Mouse (Mus musculus) limb, embryonic 12.5 days (tissue): ENCODE results near the gene Vtcn1. TPM values are rescaled to one million over a fixed set of nuclear protein-coding genes. Genes with fewer than 3 reads are reported as not detected.
A peak's percentile ranks its signal among the peaks of the same experiment; 100 is the strongest.

Experiments
- ATAC-seq: fragments of 200-750 bp; cut with Nextera tagmentation; 2 replicates; pipeline ENCODE4 v1.8.0; 2017; ENCODE audit warnings: low read depth, moderate TSS enrichment; ENCODE audit not compliant: insufficient number of reproducible peaks, insufficient read depth, low FRiP score, low TSS enrichment
- H3K27ac ChIP-seq: fragments of 300-500 bp; sonication (generic); 2 replicates; pipeline ENCODE4 v1.5.1; 2016; ENCODE audit warnings: mild to moderate bottlenecking, moderate library complexity
- H3K27me3 ChIP-seq: fragments of 300-500 bp; sonication (generic); 2 replicates; pipeline ENCODE4 v1.6.1; 2016; ENCODE audit warnings: mild to moderate bottlenecking, moderate library complexity
- H3K36me3 ChIP-seq: fragments of 300-500 bp; sonication (generic); 2 replicates; pipeline ENCODE4 v1.6.1; 2016; ENCODE audit warnings: mild to moderate bottlenecking, moderate library complexity
- H3K4me1 ChIP-seq: fragments of 300-500 bp; sonication (generic); replicated peaks from 2 replicates; pipeline ENCODE4 v1.6.1; 2016
- H3K4me2 ChIP-seq: fragments of 300-500 bp; sonication (generic); 2 replicates; pipeline ENCODE4 v1.6.1; 2016; ENCODE audit warnings: mild to moderate bottlenecking, moderate library complexity
- H3K4me3 ChIP-seq: fragments of 300-500 bp; sonication (generic); replicated peaks from 2 replicates; pipeline ENCODE4 v1.5.1; 2016; ENCODE audit warnings: mild to moderate bottlenecking
- H3K9ac ChIP-seq: fragments of 300-500 bp; sonication (generic); replicated peaks from 2 replicates; pipeline ENCODE4 v1.6.1; 2016; ENCODE audit warnings: mild to moderate bottlenecking, moderate library complexity
- H3K9me3 ChIP-seq: fragments of 300-500 bp; sonication (generic); 2 replicates; pipeline ENCODE4 v1.6.1; 2016; ENCODE audit warnings: mild to moderate bottlenecking, moderate library complexity
- WGBS: fragments of 180-500 bp; shearing (Covaris S2); methylation state at CpG from one replicate; pipeline ENCODE4 v1.1.7; 2016; 5-methylcytosine and 5-hydroxymethylcytosine counted together
- polyA plus RNA-seq: library from polyadenylated mRNA; unstranded; fragments of >200 nt; fragmentation: Nextera tagmentation; extraction: Ambion mirVana; gene quantifications from 2 replicates; pipeline ENCODE4 v1.2.1, GENCODE M21; 2016

Vtcn1 gene
- polyA plus RNA-seq, 1 experiment from 2014 or later, result not detected

DNA sequence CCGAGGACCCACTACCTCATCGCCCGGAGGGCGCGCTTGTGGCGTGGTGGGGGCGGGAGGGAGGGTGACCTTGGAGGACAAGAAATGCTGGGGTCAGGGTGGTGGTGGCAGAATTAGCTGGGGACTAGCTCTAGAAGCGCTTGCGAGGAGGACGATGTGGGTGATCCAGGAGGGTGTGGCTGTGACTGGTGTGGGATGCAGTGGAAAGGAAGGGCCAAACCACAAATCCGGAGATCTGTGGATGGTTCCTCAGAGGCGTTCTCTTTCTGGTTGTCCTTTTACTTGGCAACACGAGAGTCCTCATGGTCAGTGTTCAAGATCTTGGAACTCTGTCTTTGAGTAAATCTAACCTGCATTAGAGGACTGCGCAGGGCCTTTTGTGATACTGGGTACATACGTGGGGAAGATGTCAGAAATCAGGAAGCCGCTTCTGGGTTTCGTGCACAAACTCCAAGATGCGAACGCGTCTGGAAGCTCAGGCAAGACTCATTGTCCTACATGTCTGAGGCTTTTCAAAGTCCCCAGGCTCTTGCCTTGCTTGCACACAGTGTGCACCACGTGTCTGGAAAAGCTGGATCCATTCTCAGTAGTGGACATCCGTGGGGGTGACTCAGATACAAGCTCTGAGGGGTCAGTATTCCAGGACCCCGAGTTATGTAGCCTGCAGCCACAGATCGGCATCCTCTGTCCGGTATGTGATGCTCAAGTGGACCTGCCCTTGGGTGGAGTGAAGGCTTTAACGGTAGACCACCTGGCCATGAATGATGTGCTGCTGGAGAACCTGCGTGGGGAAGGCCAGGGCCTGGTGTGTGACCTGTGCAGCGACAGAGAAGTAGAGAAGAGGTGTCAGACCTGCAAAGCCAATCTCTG lies 97.5 kb downstream of the Vtcn1 start:
- Histone ChIP-seq H3K9ac (peak overlapping the region; percentile 76), H3K36me3 (peaks cover 7% of the 10 kb centered on the region), H3K4me3 (peak overlapping the region; percentile 62), H3K27me3 (no peaks in the 10 kb centered on the region), H3K27ac (peak overlapping the region; percentile 78; the same call in 1 of the 2 replicates), H3K4me2 (peak overlapping the region; percentile 60), H3K4me1 (peaks cover 41% of the 10 kb centered on the region), H3K9me3 (no peaks in the 10 kb centered on the region)
- ATAC-seq, result peak; percentile 24
- 39% methylated on average over 28 of the region's 28 CpGs for WGBS

DNA sequence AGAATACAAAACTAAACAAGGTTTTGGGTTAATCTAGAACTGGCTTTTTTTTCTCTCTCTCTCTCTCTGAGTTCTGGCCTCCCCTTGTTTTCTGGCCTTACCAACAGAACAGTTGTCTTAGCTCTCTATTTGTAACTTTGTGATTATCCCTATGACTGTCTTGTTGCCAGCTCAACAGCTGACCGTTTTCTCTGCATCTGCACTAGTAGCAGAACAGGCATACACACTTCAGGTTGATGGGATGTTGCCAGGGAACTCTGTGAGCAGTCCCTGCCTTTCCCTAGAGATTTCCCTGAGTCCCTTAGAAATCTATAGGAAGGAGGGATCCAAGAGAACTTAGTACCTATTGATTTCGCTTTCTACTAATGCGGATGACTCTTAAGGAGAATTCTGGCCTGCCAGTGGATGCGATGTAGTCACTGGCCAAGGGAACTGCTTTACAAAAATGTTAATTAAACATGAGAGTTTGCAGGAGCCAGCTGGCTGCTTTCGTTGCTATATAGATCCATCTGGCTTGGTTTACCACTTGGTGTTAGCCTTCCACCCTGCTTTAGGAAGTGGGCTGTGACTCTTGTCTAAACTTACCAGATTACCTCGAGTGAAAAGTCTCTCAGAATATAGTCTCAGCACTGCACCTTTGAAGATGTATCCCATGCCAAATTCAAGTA lies 98.9 kb downstream of the Vtcn1 start:
- WGBS, result 72% methylated on average over 6 of the region's 6 CpGs
- H3K4me2 ChIP-seq, result no peak overlapping the region
- no peaks in the 10 kb centered on the region for H3K27me3 ChIP-seq
- H3K4me1 ChIP-seq, result peaks cover 41% of the 10 kb centered on the region
- no peak overlapping the region for H3K27ac ChIP-seq
- peaks cover 21% of the 10 kb centered on the region for H3K36me3 ChIP-seq
- no peak overlapping the region for H3K9ac ChIP-seq
- no peak overlapping the region for H3K4me3 ChIP-seq
- no peaks in the 10 kb centered on the region for H3K9me3 ChIP-seq
- ATAC-seq, result no peak

GRCm38 (mm10) chr3:100925176-100925575 lies 99.9 kb downstream of the Vtcn1 start:
- Histone ChIP-seq H3K27me3 (no peaks in the 10 kb centered on the region), H3K9me3 (no peaks in the 10 kb centered on the region), H3K9ac (no peak overlapping the region), H3K4me3 (no peak overlapping the region), H3K36me3 (peaks cover 30% of the 10 kb centered on the region), H3K27ac (no peak overlapping the region; the same call in 1 of the 2 replicates), H3K4me2 (peak overlapping the region; percentile 8; the same call in 1 of the 2 replicates), H3K4me1 (peaks cover 41% of the 10 kb centered on the region)
- WGBS, result 51% methylated on average over 16 of the region's 16 CpGs
- no peak for ATAC-seq

DNA sequence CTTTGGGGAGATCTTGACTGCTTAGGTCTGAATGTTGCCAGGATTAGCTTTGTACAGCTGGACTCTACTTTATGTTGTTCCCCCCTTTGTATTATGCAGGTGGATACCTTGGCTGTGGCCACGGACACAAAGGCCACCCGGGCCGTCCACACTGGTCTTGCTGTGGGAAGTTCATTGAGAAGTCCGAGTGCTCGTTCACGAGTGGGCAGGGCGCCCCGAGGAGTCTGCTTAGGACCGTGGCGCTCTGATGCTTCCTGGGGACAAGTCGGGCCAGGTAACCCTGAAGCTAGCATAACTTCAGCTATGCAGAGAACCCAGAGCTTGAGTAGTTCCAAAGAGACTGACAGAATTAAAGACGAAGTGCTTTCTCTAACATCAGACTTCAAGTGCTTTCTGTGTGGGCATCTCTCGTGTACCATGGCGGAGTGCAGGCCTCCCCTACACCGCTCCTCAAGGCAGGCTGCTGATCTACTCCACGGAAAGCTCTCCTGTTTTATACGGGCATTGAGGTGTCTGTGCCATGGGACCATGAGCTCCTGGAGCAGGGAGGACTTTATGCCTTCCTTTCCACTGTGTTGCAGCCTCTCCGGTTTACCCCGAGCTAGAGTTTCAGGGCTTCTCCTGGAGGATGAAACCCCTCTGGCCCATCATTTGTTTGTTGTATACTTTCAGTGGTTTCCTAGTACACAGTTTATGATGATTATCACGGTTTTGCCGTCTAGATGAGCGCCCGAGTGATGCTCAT lies 106.2 kb downstream of the Vtcn1 start:
- WGBS, result 94% methylated on average over 23 of the region's 23 CpGs
- Histone ChIP-seq H3K36me3 (peaks cover 83% of the 10 kb centered on the region), H3K9me3 (no peaks in the 10 kb centered on the region), H3K9ac (no peak overlapping the region), H3K27me3 (no peaks in the 10 kb centered on the region), H3K4me1 (peaks cover 4% of the 10 kb centered on the region), H3K4me2 (no peak overlapping the region), H3K4me3 (no peak overlapping the region), H3K27ac (no peak overlapping the region)
- ATAC-seq, result no peak

DNA sequence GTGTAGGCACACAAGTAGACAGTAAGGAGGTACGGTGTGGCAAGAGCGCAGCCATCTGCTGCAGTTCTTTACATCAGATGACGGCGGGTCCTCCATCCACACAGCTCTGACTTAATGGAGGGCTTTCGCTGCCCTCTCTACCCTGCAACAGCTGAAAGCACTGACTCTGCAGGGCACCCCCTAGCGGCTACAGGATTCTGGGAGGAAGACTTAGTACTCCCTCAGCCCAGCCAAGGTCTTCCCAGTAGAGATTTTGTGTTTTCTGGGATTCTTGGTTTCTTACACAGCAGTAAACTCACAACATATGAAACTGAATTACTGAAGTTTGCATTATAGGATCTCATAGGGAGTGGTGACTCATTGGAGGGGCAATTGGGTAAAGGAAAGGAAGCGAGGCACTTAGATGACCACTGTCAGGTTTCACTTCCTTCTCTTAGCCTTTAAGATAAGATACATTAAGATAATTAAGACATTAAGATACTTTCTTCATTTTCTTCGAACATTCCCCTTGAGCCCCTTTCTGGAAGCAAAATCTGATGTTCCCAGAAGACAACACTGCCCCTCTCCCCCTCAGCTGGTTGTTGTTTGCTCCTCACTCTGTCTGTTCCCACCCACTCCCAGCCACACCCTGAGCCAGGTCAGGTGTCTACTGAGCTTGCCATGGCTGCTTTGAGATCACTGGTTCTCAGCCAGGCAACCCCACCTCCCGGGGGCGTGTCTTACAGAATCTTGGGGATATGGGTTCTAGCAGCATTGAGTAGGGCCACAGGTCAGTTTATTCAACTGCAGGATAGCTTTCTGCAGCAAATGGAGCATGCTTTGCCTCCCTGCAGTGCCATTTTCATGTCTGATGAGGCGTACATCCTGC lies 107.1 kb downstream of the Vtcn1 start:
- Histone ChIP-seq H3K27me3 (no peaks in the 10 kb centered on the region), H3K4me3 (no peak overlapping the region), H3K9ac (no peak overlapping the region), H3K36me3 (peaks cover 91% of the 10 kb centered on the region), H3K4me1 (no peaks in the 10 kb centered on the region), H3K27ac (no peak overlapping the region), H3K4me2 (no peak overlapping the region), H3K9me3 (no peaks in the 10 kb centered on the region)
- no peak for ATAC-seq
- 77% methylated on average over 11 of the region's 11 CpGs for WGBS

- WGBS, result 63% methylated on average over 6 of the region's 6 CpGs
- Histone ChIP-seq H3K27me3 (no peaks in the 10 kb centered on the region), H3K9me3 (no peaks in the 10 kb centered on the region), H3K4me2 (no peak overlapping the region), H3K27ac (no peak overlapping the region), H3K36me3 (peaks cover 95% of the 10 kb centered on the region), H3K9ac (no peak overlapping the region), H3K4me1 (no peaks in the 10 kb centered on the region), H3K4me3 (no peak overlapping the region)
- ATAC-seq, result no peak
Observed at GRCm38 (mm10) chr3:100935521-100935920, 110.3 kb downstream of the Vtcn1 start.

- Histone ChIP-seq H3K4me3 (no peak overlapping the region), H3K36me3 (peaks cover 95% of the 10 kb centered on the region), H3K4me1 (no peaks in the 10 kb centered on the region), H3K4me2 (no peak overlapping the region), H3K9ac (no peak overlapping the region), H3K9me3 (no peaks in the 10 kb centered on the region), H3K27me3 (no peaks in the 10 kb centered on the region), H3K27ac (no peak overlapping the region)
- no peak for ATAC-seq
- 95% methylated on average over 6 of the region's 6 CpGs for WGBS
Observed at GRCm38 (mm10) chr3:100936201-100936600, 110.9 kb downstream of the Vtcn1 start.

DNA sequence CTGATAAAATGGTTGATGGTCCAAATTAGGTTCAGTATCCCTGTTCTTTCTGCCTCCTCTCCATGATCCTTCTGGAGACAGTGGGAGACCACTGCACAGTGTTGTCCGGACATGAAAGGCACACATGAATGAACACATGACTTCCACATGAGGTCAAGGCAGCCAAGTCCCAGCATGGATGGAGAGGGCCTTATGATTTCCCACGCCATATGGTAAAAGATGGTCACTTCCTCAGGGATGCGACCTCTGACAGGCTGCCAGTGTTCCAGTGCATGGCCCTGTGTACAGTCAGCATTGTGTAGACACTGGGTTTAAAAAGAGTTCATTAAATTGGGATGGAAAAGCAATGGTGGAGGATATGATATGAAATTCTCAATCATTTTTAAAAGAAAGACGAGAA lies 113.0 kb downstream of the Vtcn1 start:
- no peak overlapping the region for H3K4me3 ChIP-seq
- no peak for ATAC-seq
- H3K27ac ChIP-seq, result no peak overlapping the region
- no peaks in the 10 kb centered on the region for H3K27me3 ChIP-seq
- peaks cover 89% of the 10 kb centered on the region for H3K36me3 ChIP-seq
- no peak overlapping the region for H3K4me2 ChIP-seq
- H3K9ac ChIP-seq, result no peak overlapping the region
- 93% methylated on average over 4 of the region's 4 CpGs for WGBS
- no peaks in the 10 kb centered on the region for H3K4me1 ChIP-seq
- H3K9me3 ChIP-seq, result no peaks in the 10 kb centered on the region

GRCm38 (mm10) chr3:100940496-100941037 lies 115.3 kb downstream of the Vtcn1 start:
- WGBS, result 85% methylated on average over 4 of the region's 4 CpGs
- H3K36me3 ChIP-seq, result peaks cover 94% of the 10 kb centered on the region
- H3K4me2 ChIP-seq, result no peak overlapping the region
- no peaks in the 10 kb centered on the region for H3K27me3 ChIP-seq
- no peak for ATAC-seq
- no peak overlapping the region for H3K9ac ChIP-seq
- H3K4me1 ChIP-seq, result no peaks in the 10 kb centered on the region
- no peaks in the 10 kb centered on the region for H3K9me3 ChIP-seq
- H3K27ac ChIP-seq, result no peak overlapping the region
- H3K4me3 ChIP-seq, result no peak overlapping the region
